Comparison of ENCODE assay signal across 9 mouse cellular contexts in genomic region chr13:37562652-37563051, GRCm38 (mm10).
DNase-seq lines count a peak whose midpoint lies in the region; ATAC-seq and TF ChIP-seq lines count a peak whose summit lies in the region.
"Had no signal": no experiment of that assay in that cellular context is flagged by ENCODE, and none has a peak within 500 bp of the region (broad histone marks: within the 10 kb centered on the region; RNA-seq: fewer than 3 reads in every experiment).

No protein-coding gene starts in this region.

- no peak overlapping the region for H3K4me2 ChIP-seq in liver, postnatal 0 days (ENCODE audit: low read depth, low read length)
- H3K4me2 ChIP-seq in forebrain, embryonic 13.5 days, result no peak overlapping the region

- WGBS in liver, postnatal 0 days (ENCODE audit: insufficient replicate concordance), result 15% methylated on average over 5 of the region's 5 CpGs
- 40% methylated on average over 5 of the region's 5 CpGs for whole genome bisulfite sequencing in forebrain, embryonic 13.5 days

- no peaks in the 10 kb centered on the region for H3K36me3 ChIP-seq in liver, postnatal 0 days (replicated peaks; ENCODE audit: insufficient read depth, low read length)
- no peaks in the 10 kb centered on the region for H3K36me3 ChIP-seq in forebrain, embryonic 13.5 days (ENCODE audit: poor library complexity, severe bottlenecking)

- DNase-seq in 416B (ENCODE audit: low read depth), result peak; percentile 90
- DNase-seq in T-cell, adult 2 months (ENCODE audit: low spot score), result peak; percentile 64
- peak; percentile 21 to 40 for DNase-seq in gastrocnemius, adult 8-10 months (ENCODE audit: low spot score in 2 of 2)
- peak; percentile 57 for DNase-seq in kidney, adult 18-20 months
- peak; percentile 84 for DNase-seq in liver, postnatal 0 days
- peak; percentile 51 for DNase-seq in testis, postnatal 14 days (ENCODE audit: low spot score)
- DNase-seq in spleen, adult 12 weeks (ENCODE audit: low spot score), result no peak

- no peak for TF ChIP-seq CTCF in liver, postnatal 0 days (IDR thresholded peaks at IDR 0.05; ENCODE audit: low read depth)

- H3K4me3 ChIP-seq in liver, postnatal 0 days (ENCODE audit: low read depth, low read length), result no peak overlapping the region
- no peak overlapping the region for H3K4me3 ChIP-seq in forebrain, embryonic 13.5 days
- H3K4me3 ChIP-seq: megakaryocyte, embryonic 14.5 days had no signal

- H3K27me3 ChIP-seq in liver, postnatal 0 days (ENCODE audit: insufficient read depth, low read length), result no peaks in the 10 kb centered on the region
- no peaks in the 10 kb centered on the region for H3K27me3 ChIP-seq in forebrain, embryonic 13.5 days

- ATAC-seq in liver, postnatal 0 days, result peak; percentile 96
- no peak for ATAC-seq in forebrain, embryonic 13.5 days

- H3K9ac ChIP-seq in liver, postnatal 0 days (replicated peaks), result no peak overlapping the region
- no peak overlapping the region for H3K9ac ChIP-seq in forebrain, embryonic 13.5 days

- peak; percentile 77 for TF ChIP-seq EP300 in liver, postnatal 0 days (IDR thresholded peaks at IDR 0.05; ENCODE audit: low read depth)

- H3K27ac ChIP-seq in liver, postnatal 0 days (ENCODE audit: low read depth), result peak overlapping the region; percentile 72
- H3K27ac ChIP-seq in forebrain, embryonic 13.5 days, result no peak overlapping the region

- peaks cover 20% of the 10 kb centered on the region for H3K4me1 ChIP-seq in liver, postnatal 0 days (ENCODE audit: insufficient read depth)
- H3K4me1 ChIP-seq in forebrain, embryonic 13.5 days, result peaks cover 9% of the 10 kb centered on the region; the same call in 1 of the 2 replicates

- H3K9me3 ChIP-seq in liver, postnatal 0 days (ENCODE audit: low read length), result no peaks in the 10 kb centered on the region
- no peaks in the 10 kb centered on the region for H3K9me3 ChIP-seq in forebrain, embryonic 13.5 days (replicated peaks)
- H3K9me3 ChIP-seq: megakaryocyte, embryonic 14.5 days had no signal
